Mouse (Mus musculus) myocyte (in vitro differentiated cells): ENCODE results near the gene 9130213A22Rik. TPM values are rescaled to one million over a fixed set of nuclear protein-coding genes. Genes with fewer than 3 reads are reported as not detected.

ENCODE experiments used
- H3K27me3 ChIP-seq: one replicate; pipeline ENCODE4 v1.6.1; 2011; ENCODE audit not compliant: control insufficient read depth, insufficient read depth, insufficient read length
- H3K36me3 ChIP-seq: one replicate; pipeline ENCODE4 v1.6.1; 2011; ENCODE audit not compliant: control insufficient read depth, insufficient read depth
- H3K4me2 ChIP-seq: one replicate; pipeline ENCODE4 v1.6.1; 2011; ENCODE audit warnings: low read depth, control low read depth
- H3K4me3 ChIP-seq: one replicate; pipeline ENCODE4 v1.5.1; 2011; ENCODE audit warnings: mild to moderate bottlenecking, control low read depth, moderate library complexity
- H3K79me2 ChIP-seq: one replicate; pipeline ENCODE4 v1.6.1; 2011; ENCODE audit not compliant: control insufficient read depth, insufficient read depth
- H3ac ChIP-seq: one replicate; pipeline ENCODE4 v1.6.1; 2011; ENCODE audit not compliant: control insufficient read depth, insufficient read length
- CEBPB ChIP-seq: IDR thresholded peaks from 2 replicates; pipeline ENCODE4 v1.6.1; 2011; ENCODE audit warnings: mild to moderate bottlenecking, moderate library complexity; ENCODE audit not compliant: poor library complexity, insufficient read depth, severe bottlenecking
- E2F4 ChIP-seq: IDR thresholded peaks from one replicate; pipeline ENCODE4 v1.6.1; 2011; ENCODE audit warnings: mild to moderate bottlenecking, control low read depth, moderate library complexity; ENCODE audit not compliant: insufficient read depth
- MAX ChIP-seq: IDR thresholded peaks from one replicate; pipeline ENCODE4 v1.6.1; 2011; ENCODE audit warnings: low read depth, mild to moderate bottlenecking, control low read depth
- MYOD1 ChIP-seq, 3 experiments: IDR thresholded peaks; one replicate each; pipeline ENCODE4 v1.6.1; 2011; ENCODE audit warnings: control low read depth in 2 of 3, low read depth in 2 of 3, mild to moderate bottlenecking in 2 of 3, moderate library complexity in 1 of 3; ENCODE audit not compliant: insufficient read length in 2 of 3, control insufficient read depth in 1 of 3
- MYOG ChIP-seq, 3 experiments: IDR thresholded peaks; one replicate each; pipeline ENCODE4 v1.6.1; 2011; ENCODE audit warnings: control low read depth in 2 of 3, low read depth in 2 of 3, mild to moderate bottlenecking in 2 of 3; ENCODE audit not compliant: insufficient read length in 2 of 3, control insufficient read depth in 1 of 3, insufficient read depth in 1 of 3
- POLR2A ChIP-seq: IDR thresholded peaks from one replicate; pipeline ENCODE4 v1.6.1; 2011; ENCODE audit warnings: low read depth, mild to moderate bottlenecking, control low read depth, moderate library complexity; ENCODE audit not compliant: insufficient read length
- POLR2AphosphoS2 ChIP-seq: IDR thresholded peaks from one replicate; pipeline ENCODE4 v1.6.1; 2011; ENCODE audit warnings: low read depth, control low read depth; ENCODE audit not compliant: insufficient read length
- REST ChIP-seq: IDR thresholded peaks from one replicate; pipeline ENCODE4 v1.6.1; 2011; ENCODE audit warnings: mild to moderate bottlenecking, control low read depth, moderate library complexity; ENCODE audit not compliant: insufficient read depth, insufficient read length
- SRF ChIP-seq: IDR thresholded peaks from one replicate; pipeline ENCODE4 v1.6.1; 2011; ENCODE audit warnings: low read depth; ENCODE audit not compliant: control insufficient read depth, insufficient read length
- TCF12 ChIP-seq: IDR thresholded peaks from one replicate; pipeline ENCODE4 v1.6.1; 2011; ENCODE audit warnings: mild to moderate bottlenecking, control low read depth; ENCODE audit not compliant: poor library complexity, insufficient read depth, severe bottlenecking
- TCF3 ChIP-seq: IDR thresholded peaks from one replicate; pipeline ENCODE4 v1.6.1; 2011; ENCODE audit warnings: low read depth, control low read depth; ENCODE audit not compliant: insufficient read length
- USF1 ChIP-seq: IDR thresholded peaks from one replicate; pipeline ENCODE4 v1.6.1; 2011; ENCODE audit warnings: low read depth, mild to moderate bottlenecking, control low read depth, moderate library complexity
- polyA plus RNA-seq: library from polyadenylated mRNA; unstranded; fragments of >200 nt; fragmentation: generic; extraction: Trizol; gene quantifications from one replicate; pipeline ENCODE4 v1.2.1, GENCODE M21; 2012; ENCODE audit warnings: missing spikeins

Gene 9130213A22Rik
- polyA plus RNA-seq, 1 experiment: 0.78 TPM

- TF ChIP-seq CEBPB (no peak), MYOD1 (IDR thresholded peaks at IDR 0.05; ENCODE audit: control insufficient read depth in 1 of 3, insufficient read length in 2 of 3, low read depth in 2 of 3) (no peak), MYOG (IDR thresholded peaks at IDR 0.05; ENCODE audit: control insufficient read depth in 1 of 3, insufficient read depth in 1 of 3, insufficient read length in 2 of 3, low read depth in 2 of 3) (no peak), POLR2AphosphoS2 (no peak)
- Histone ChIP-seq H3K27me3 (no peaks in the 10 kb centered on the region), H3K36me3 (peaks cover 7% of the 10 kb centered on the region), H3ac (no peak overlapping the region), H3K79me2 (peaks cover 26% of the 10 kb centered on the region), H3K4me2 (no peak overlapping the region), H3K4me3 (no peak overlapping the region)
Observed at GRCm38 (mm10) chr11:69085608-69086007, 36.8 kb downstream of the 9130213A22Rik start.

- Histone ChIP-seq H3K79me2 (no peaks in the 10 kb centered on the region), H3K27me3 (no peaks in the 10 kb centered on the region), H3K4me2 (no peak overlapping the region), H3K36me3 (no peaks in the 10 kb centered on the region), H3ac (no peak overlapping the region), H3K4me3 (no peak overlapping the region)
- TF ChIP-seq MYOG (IDR thresholded peaks at IDR 0.05; ENCODE audit: control insufficient read depth in 1 of 3, insufficient read depth in 1 of 3, insufficient read length in 2 of 3, low read depth in 2 of 3) (no peak), REST (no peak), TCF3 (no peak), CEBPB (no peak), POLR2A (no peak), MYOD1 (IDR thresholded peaks at IDR 0.05; ENCODE audit: control insufficient read depth in 1 of 3, insufficient read length in 2 of 3, low read depth in 2 of 3) (no peak), POLR2AphosphoS2 (no peak), TCF12 (no peak), MAX (no peak), E2F4 (no peak)
Observed at GRCm38 (mm10) chr11:69081613-69082012, 40.8 kb downstream of the 9130213A22Rik start.

- Histone ChIP-seq H3K36me3 (no peaks in the 10 kb centered on the region), H3K79me2 (no peaks in the 10 kb centered on the region), H3K4me3 (no peak overlapping the region), H3K27me3 (no peaks in the 10 kb centered on the region), H3ac (no peak overlapping the region), H3K4me2 (no peak overlapping the region)
- TF ChIP-seq USF1 (no peak), POLR2AphosphoS2 (no peak), POLR2A (no peak), SRF (no peak), TCF3 (no peak), CEBPB (no peak), TCF12 (no peak), MYOD1 (IDR thresholded peaks at IDR 0.05; ENCODE audit: control insufficient read depth in 1 of 3, insufficient read length in 2 of 3, low read depth in 2 of 3) (no peak), MAX (no peak), MYOG (IDR thresholded peaks at IDR 0.05; ENCODE audit: control insufficient read depth in 1 of 3, insufficient read depth in 1 of 3, insufficient read length in 2 of 3, low read depth in 2 of 3) (no peak), REST (no peak), E2F4 (no peak)
Observed at GRCm38 (mm10) chr11:69080855-69081222, 41.5 kb downstream of the 9130213A22Rik start.

- Histone ChIP-seq H3K4me2 (no peak overlapping the region), H3K4me3 (no peak overlapping the region), H3ac (no peak overlapping the region), H3K27me3 (no peaks in the 10 kb centered on the region), H3K79me2 (no peaks in the 10 kb centered on the region), H3K36me3 (no peaks in the 10 kb centered on the region)
- no peak for TF ChIP-seq POLR2A
- no peak for TF ChIP-seq TCF12
- TF ChIP-seq CEBPB: no peak
- no peak for TF ChIP-seq MYOG (IDR thresholded peaks at IDR 0.05; ENCODE audit: control insufficient read depth in 1 of 3, insufficient read depth in 1 of 3, insufficient read length in 2 of 3, low read depth in 2 of 3)
- TF ChIP-seq SRF: no peak
- TF ChIP-seq REST: no peak
- TF ChIP-seq POLR2AphosphoS2: no peak
Observed at GRCm38 (mm10) chr11:69080102-69080854, 42.1 kb downstream of the 9130213A22Rik start.

GRCm38 (mm10) chr11:69078805-69079438, 43.5 kb downstream of the 9130213A22Rik start:
- Histone ChIP-seq H3ac (no peak overlapping the region), H3K79me2 (no peaks in the 10 kb centered on the region), H3K27me3 (no peaks in the 10 kb centered on the region), H3K4me2 (peak overlapping the region; percentile 52), H3K4me3 (no peak overlapping the region), H3K36me3 (no peaks in the 10 kb centered on the region)
- TF ChIP-seq TCF3 (no peak), POLR2A (peak; percentile 63), SRF (no peak), POLR2AphosphoS2 (peak; percentile 62)
